In genomic region chr19:6936299-6936698, GRCm38 (mm10) we compare ENCODE assay signal across 11 mouse cellular contexts. TPM values are rescaled to one million over a fixed set of nuclear protein-coding genes. Genes with fewer than 3 reads are reported as not detected.
DNase-seq lines count a peak whose midpoint lies in the region; ATAC-seq and TF ChIP-seq lines count a peak whose summit lies in the region.
"Had no signal": no experiment of that assay in that cellular context is flagged by ENCODE, and none has a peak within 500 bp of the region (broad histone marks: within the 10 kb centered on the region; RNA-seq: fewer than 3 reads in every experiment).

No protein-coding gene starts in this region.

- H3K27me3 ChIP-seq in heart, postnatal 0 days (ENCODE audit: control insufficient read depth, insufficient read depth, low read length), result peaks cover 50% of the 10 kb centered on the region

- no peak overlapping the region for H3K9ac ChIP-seq in heart, postnatal 0 days (replicated peaks; ENCODE audit: low read depth, low read length)
- H3K9ac ChIP-seq: heart, embryonic 12.5 days; limb, embryonic 12.5 days had no signal

- no peak for TF ChIP-seq POLR2A in bone marrow macrophage, adult 2 months (IDR thresholded peaks at IDR 0.05; ENCODE audit: borderline replicate concordance, low read depth, low read length)

- no peak overlapping the region for H3K27ac ChIP-seq in heart, postnatal 0 days (ENCODE audit: low read depth)
- no peak overlapping the region for H3K27ac ChIP-seq in bone marrow macrophage, adult 2 months (ENCODE audit: insufficient read depth, low read depth, low read length)
- H3K27ac ChIP-seq: limb, embryonic 12.5 days had no signal

- H3K4me2 ChIP-seq in heart, postnatal 0 days (ENCODE audit: low read depth, low read length), result no peak overlapping the region
- H3K4me2 ChIP-seq: heart, embryonic 12.5 days; limb, embryonic 12.5 days had no signal

- no peaks in the 10 kb centered on the region for H3K36me3 ChIP-seq in heart, postnatal 0 days (replicated peaks; ENCODE audit: control insufficient read depth, insufficient read depth, low read length)
- H3K36me3 ChIP-seq: limb, embryonic 12.5 days had no signal

- H3K4me1 ChIP-seq in heart, postnatal 0 days (ENCODE audit: control insufficient read depth, insufficient read depth), result peaks cover 23% of the 10 kb centered on the region
- H3K4me1 ChIP-seq in bone marrow macrophage, adult 2 months (ENCODE audit: control insufficient read depth, insufficient read depth, low read length), result no peaks in the 10 kb centered on the region; the same call in 1 of the 2 replicates

- TF ChIP-seq CTCF in heart, postnatal 0 days (IDR thresholded peaks at IDR 0.05; ENCODE audit: low read depth), result peak; percentile 15
- peak; percentile 70 for TF ChIP-seq CTCF in bone marrow macrophage, adult 2 months (IDR thresholded peaks at IDR 0.05; ENCODE audit: low read depth, low read length)

- H3K4me3 ChIP-seq in heart, postnatal 0 days (ENCODE audit: low read depth, low read length), result no peak overlapping the region
- H3K4me3 ChIP-seq in bone marrow macrophage, adult 2 months (ENCODE audit: insufficient read depth, low read length), result no peak overlapping the region
- H3K4me3 ChIP-seq: heart, embryonic 12.5 days; limb, embryonic 12.5 days had no signal

- no peak for DNase-seq in heart, postnatal 0 days (ENCODE audit: low spot score)
- no peak for DNase-seq in heart, adult 9 months (ENCODE audit: low spot score in 2 of 2)
- DNase-seq in spleen, postnatal 4 days (ENCODE audit: low spot score in 2 of 2), result peak; percentile 44 to 80
- no peak for DNase-seq in spleen, adult 12 weeks (ENCODE audit: low spot score)
- peak; percentile 51 to 53 for DNase-seq in thymus, postnatal 36 days
- DNase-seq in retina, embryonic 14.5 days (ENCODE audit: low spot score), result no peak
- DNase-seq in left cerebral cortex, postnatal 25 days (ENCODE audit: low spot score in 2 of 2), result no peak
- DNase-seq: retina, postnatal 1 day had no signal

- intact Hi-C loops in left cerebral cortex, postnatal 25 days (cut with DNase I), result no loop called here

- WGBS in heart, postnatal 0 days, result 29% methylated on average over 3 of the region's 3 CpGs

- no peak for TF ChIP-seq EP300 in heart, postnatal 0 days (IDR thresholded peaks at IDR 0.05; ENCODE audit: low read depth)

- H3K9me3 ChIP-seq in heart, postnatal 0 days (replicated peaks; ENCODE audit: control insufficient read depth, low read length), result no peaks in the 10 kb centered on the region
- H3K9me3 ChIP-seq: heart, embryonic 12.5 days; limb, embryonic 12.5 days had no signal

- no peak for ATAC-seq in heart, postnatal 0 days (ENCODE audit: insufficient read depth, low read depth)

RNA-seq across cellular contexts. Expression of gene Kcnk4, which starts 2.0 kb away (rescaled TPM):
- total RNA-seq in heart, postnatal 0 days (2014; rRNA removed; ENCODE audit: low replicate concordance), result not detected in 2 replicates
- 0.04 and 0.30 TPM in 2 replicates for polyA plus RNA-seq in heart, postnatal 0 days (2015; fragmentation: Nextera tagmentation; extraction: Ambion mirVana)
- not detected in 2 replicates for polyA plus RNA-seq in bone marrow macrophage, adult 2 months (2012; ENCODE audit: insufficient read depth, insufficient read length, missing spikeins)
- 10 to 100 TPM; 33.2 to 40.7 TPM for total RNA-seq in left cerebral cortex, postnatal 25 days (2021)

RNA-seq across cellular contexts. Expression of gene Bad, which starts 5.4 kb away (rescaled TPM):
- 46.8 and 76.0 TPM in 2 replicates for total RNA-seq in heart, postnatal 0 days (2014; rRNA removed; ENCODE audit: low replicate concordance)
- 60.7 and 62.6 TPM in 2 replicates for polyA plus RNA-seq in heart, postnatal 0 days (2015; fragmentation: Nextera tagmentation; extraction: Ambion mirVana)
- polyA plus RNA-seq in bone marrow macrophage, adult 2 months (2012; ENCODE audit: insufficient read depth, insufficient read length, missing spikeins), result 36.2 and 38.5 TPM in 2 replicates
- total RNA-seq in left cerebral cortex, postnatal 25 days (2021), result 10 to 100 TPM; 37.7 to 38.3 TPM

RNA-seq across cellular contexts. Expression of gene Gpr137, which starts 6.0 kb away (rescaled TPM):
- total RNA-seq in heart, postnatal 0 days (2014; rRNA removed; ENCODE audit: low replicate concordance), result 23.4 and 46.1 TPM in 2 replicates
- 16.8 and 20.9 TPM in 2 replicates for polyA plus RNA-seq in heart, postnatal 0 days (2015; fragmentation: Nextera tagmentation; extraction: Ambion mirVana)
- 31.6 and 36.4 TPM in 2 replicates for polyA plus RNA-seq in bone marrow macrophage, adult 2 months (2012; ENCODE audit: insufficient read depth, insufficient read length, missing spikeins)
- 100 to 1,000 TPM in 1 of 2 experiments, 10 to 100 TPM in 1; 99.9 to 100 TPM for total RNA-seq in left cerebral cortex, postnatal 25 days (2021)

RNA-seq across cellular contexts. Expression of gene Catsperz, which starts 11.1 kb away (rescaled TPM):
- total RNA-seq in heart, postnatal 0 days (2014; rRNA removed; ENCODE audit: low replicate concordance), result not detected in 2 replicates
- 2.2 and 2.5 TPM in 2 replicates for polyA plus RNA-seq in heart, postnatal 0 days (2015; fragmentation: Nextera tagmentation; extraction: Ambion mirVana)
- polyA plus RNA-seq in bone marrow macrophage, adult 2 months (2012; ENCODE audit: insufficient read depth, insufficient read length, missing spikeins), result not detected in 2 replicates
- total RNA-seq in left cerebral cortex, postnatal 25 days (2021), result 10 to 100 TPM; 27.9 to 31.2 TPM

RNA-seq across cellular contexts. Expression of gene Esrra, which starts 14.7 kb away (rescaled TPM):
- 189 and 194 TPM in 2 replicates for total RNA-seq in heart, postnatal 0 days (2014; rRNA removed; ENCODE audit: low replicate concordance)
- 49.1 and 51.7 TPM in 2 replicates for polyA plus RNA-seq in heart, postnatal 0 days (2015; fragmentation: Nextera tagmentation; extraction: Ambion mirVana)
- 35.3 and 41.6 TPM in 2 replicates for polyA plus RNA-seq in bone marrow macrophage, adult 2 months (2012; ENCODE audit: insufficient read depth, insufficient read length, missing spikeins)
- 10 to 100 TPM; 60.6 to 65.2 TPM for total RNA-seq in left cerebral cortex, postnatal 25 days (2021)

Comparison
In these comparisons a context has a peak if more than half of its experiments do, and no peak if none do; other contexts are left out.
1. DNase-seq: peak in spleen, postnatal 4 days (2 of 2) and thymus, postnatal 36 days (2 of 2); none in heart, postnatal 0 days (single experiment), heart, adult 9 months (0 of 2), spleen, adult 12 weeks (single experiment), retina, embryonic 14.5 days (single experiment) and left cerebral cortex, postnatal 25 days (0 of 2).
2. RNA of gene Kcnk4, which starts 2.0 kb away (total RNA-seq): 33.2 to 40.7 TPM in left cerebral cortex, postnatal 25 days; not detected in heart, postnatal 0 days; every median in the first group is over 10 times any median in the second.